Mouse (Mus musculus) retina, postnatal 1 day (tissue): ENCODE data around the gene Taco1.
A peak's percentile ranks its signal among the peaks of the same experiment; 100 is the strongest.

ENCODE experiments used
- DNase-seq: peaks from one replicate; pipeline ENCODE4 v3.0.0-alpha.2; 2012

Gene Taco1

GRCm38 (mm10) chr11:106063756-106064155, 2.1 kb upstream of the Taco1 start:
- no peak for DNase-seq

DNA sequence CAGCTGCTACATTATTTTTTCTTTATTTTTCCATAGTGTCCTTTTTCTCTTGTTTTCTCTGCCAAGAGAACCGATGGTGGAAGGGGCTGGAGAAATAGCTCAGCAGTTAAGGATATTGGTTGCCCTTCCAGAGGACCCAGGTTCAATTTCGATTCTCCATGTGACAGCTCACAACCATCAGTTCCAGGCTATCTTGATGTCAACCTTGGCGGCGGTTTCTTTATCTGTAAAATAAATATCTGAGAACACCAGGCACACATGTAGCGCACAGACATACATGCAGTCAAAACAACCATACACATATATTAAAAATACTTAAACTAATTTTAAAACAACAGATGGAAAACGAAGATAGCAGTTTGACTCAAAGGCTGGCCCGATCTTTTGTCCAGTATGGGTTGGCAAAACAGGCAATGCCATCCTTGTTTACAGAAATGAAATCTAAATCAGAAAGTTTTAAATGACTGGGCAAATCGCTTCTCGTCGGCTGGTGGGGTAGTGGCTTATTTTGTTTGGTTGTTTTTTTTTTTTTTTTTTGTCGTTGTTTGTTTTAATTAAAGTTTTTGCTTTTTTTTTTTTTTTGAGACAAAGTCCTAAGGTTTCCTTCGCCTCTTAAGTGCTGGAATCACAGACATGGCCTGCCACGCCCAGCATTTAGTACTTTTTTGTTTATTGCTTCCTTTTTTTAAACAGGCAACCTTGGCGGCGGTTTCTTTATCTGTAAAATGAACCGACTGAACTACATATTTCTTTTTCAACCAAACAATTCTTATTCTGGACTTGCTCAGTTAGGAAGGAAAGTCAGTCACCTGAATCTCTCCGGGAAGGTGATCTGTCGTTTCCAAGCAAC, 563 bp upstream of the Taco1 start:
- no peak for DNase-seq

DNA sequence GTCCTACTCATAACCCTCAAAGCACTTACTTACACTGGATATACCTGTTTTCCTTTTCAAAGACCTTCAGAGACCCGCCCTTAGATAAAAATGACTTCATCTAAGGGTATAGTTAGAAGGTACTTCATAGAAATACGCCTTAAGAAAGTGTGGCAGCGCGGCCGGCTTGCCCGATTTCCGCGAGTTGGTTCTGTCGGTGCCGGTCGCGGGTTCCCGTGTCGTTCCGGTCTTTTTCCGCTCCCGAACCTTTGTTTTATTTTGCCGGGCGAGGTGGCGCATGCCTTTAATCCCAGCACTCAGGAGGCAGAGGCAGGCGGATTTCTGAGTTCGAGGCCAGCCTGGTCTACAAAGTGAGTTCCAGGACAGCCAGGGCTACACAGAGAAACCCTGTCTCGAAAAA, 755 bp downstream of the Taco1 start:
- DNase-seq = peak; percentile 30

DNA sequence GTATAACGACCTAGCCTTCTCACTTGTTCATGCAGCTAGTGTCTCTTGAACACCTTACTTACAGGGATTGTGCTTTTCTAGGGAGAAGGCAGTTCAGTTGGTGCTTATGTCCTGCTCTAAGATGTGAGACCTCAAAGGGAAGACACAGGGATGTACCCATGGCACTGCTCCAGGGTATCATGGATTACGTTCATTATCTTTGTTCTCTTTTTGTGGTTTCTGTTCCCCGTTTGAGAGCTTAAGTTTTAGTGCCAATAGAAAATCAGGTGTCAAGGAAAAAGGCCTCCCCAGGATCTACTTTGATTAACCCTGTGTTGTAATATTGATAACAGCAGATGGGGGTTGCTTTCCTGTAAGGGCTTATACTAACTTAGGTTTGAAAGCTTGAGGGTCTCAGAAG, 7.9 kb downstream of the Taco1 start:
- DNase-seq = no peak

GRCm38 (mm10) chr11:106076321-106076720, 10.5 kb downstream of the Taco1 start:
- DNase-seq = peak; percentile 79

DNA sequence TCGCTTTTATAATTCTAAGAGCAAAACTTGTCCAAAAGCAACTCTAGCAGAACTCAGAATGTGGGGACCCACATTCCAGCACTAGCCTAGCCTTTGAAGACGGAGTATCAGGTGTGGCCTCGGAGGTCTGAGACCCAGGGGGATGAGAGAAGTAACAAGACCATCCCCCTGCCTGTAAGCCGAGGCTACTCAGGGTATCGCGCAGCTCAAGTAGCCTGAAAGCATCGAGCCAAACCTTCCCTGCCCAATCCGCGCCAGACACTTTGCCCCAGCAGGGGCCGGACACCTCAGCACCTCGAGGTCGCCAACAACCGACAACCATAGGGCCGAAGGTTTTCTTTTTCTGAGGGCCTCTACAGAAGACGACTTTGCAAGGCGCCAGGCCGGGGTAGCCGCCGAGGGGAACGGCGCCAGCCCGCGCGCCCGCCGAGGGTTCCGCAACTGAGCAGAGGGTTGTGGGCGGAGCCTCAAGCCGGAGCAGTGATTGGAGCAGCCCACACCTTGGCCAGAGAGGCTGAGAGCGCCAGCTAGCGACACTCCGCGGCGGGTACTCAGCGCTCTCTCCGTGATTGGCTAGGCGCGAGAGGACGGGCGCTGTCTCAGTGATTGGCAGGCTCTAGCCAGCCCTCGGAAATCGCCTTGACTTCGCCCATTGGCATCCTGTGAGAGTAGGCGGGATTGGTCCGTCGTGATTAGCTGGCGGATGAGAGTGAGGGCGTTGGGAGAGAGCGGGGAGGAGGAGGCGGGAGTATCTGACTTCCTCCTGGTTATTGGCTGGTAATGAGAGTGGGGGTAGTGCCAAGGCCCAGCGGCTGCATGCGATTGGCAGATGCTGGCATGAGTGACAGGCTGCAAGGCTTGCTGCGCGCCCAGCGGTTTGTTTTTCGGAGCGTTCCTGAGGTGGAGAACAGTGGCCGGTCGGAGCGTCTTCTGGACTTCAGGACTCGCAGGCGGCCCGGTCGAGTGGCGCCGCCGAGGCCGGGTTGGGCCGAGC, 18.1 kb downstream of the Taco1 start, which contains the start of gene Map3k3:
Map3k3 (plus strand) TSS at position 906 of the 994 bp plus-strand sequence.
- peak; percentile 100 for DNase-seq

- peak; percentile 82 for DNase-seq
Observed at GRCm38 (mm10) chr11:106084911-106085561, 19.2 kb downstream of the Taco1 start.

DNA sequence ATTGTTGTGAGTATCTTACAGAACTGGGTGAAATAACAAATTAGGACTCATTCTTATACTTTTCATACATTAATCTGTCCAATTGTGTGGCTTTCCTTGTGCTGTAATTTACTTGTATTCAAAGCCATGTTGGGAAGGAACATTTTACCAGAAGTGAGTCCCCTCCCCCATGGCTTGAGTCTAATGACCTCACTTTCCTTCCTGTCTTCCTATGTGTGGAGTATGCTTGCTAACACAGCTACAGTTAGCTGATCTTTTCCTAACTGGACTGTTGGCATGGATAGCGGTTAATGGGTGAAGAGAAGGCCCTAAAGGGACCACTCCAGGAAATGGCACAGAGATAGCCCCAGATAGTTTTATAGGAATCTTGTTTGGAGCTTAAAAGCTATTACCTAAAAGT, 32.4 kb downstream of the Taco1 start:
- DNase-seq = no peak

- no peak for DNase-seq
Observed at GRCm38 (mm10) chr11:106102866-106103265, 37.0 kb downstream of the Taco1 start.

- no peak for DNase-seq
Observed at GRCm38 (mm10) chr11:106106047-106106587, 40.3 kb downstream of the Taco1 start.

DNA sequence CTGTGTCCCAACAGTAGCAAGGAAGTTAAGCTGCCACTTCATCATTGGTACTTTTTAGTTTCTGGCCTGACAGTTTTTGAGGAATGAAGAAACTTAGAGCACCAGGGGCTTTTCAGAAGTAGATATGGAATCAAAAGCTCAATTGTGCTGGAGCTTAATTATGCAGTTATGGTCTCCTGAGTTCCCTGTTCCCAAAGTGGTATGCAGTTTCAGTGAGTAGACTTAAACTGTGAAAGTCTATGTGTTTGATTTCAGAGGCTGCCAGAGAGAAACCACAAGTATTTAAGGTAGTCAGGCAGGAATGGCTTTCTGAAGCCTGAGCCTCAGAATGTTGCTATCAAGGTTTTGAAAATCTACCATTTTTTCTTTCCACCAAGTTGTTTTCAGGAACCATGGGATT, 45.8 kb downstream of the Taco1 start:
- DNase-seq = no peak

- no peak for DNase-seq
Observed at GRCm38 (mm10) chr11:106122221-106122620, 56.4 kb downstream of the Taco1 start.

DNA sequence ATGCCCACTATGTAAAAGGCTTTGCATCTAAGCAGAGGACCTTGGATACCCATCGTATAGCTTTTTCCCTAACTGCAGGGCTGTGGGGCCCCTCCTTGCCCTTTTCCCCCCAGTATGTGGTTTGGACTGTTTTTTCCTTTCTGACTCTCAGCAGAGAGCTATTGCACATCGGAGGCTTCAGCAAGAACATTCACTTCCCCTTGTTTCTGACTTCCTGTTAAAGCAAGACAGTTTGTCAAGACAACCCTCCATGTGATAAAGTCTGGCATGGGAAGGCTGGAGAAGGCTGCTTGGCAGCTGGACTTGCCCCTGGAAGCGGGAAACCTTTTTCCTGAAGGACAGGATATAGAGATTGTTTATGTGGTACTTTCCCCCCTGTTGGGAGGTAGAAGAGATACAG, 56.9 kb downstream of the Taco1 start:
- no peak for DNase-seq
